Mouse (Mus musculus) heart, postnatal 0 days (tissue): ENCODE data around the gene Isx.

Experiments used
- CTCF ChIP-seq: IDR thresholded peaks from 2 replicates; pipeline ENCODE4 v1.5.1; 2016; ENCODE audit warnings: antibody characterized with exemption, control low read depth, low read depth
- EP300 ChIP-seq: IDR thresholded peaks from 2 replicates; pipeline ENCODE4 v1.6.1; 2016; ENCODE audit warnings: antibody characterized with exemption, low read depth

DNA sequence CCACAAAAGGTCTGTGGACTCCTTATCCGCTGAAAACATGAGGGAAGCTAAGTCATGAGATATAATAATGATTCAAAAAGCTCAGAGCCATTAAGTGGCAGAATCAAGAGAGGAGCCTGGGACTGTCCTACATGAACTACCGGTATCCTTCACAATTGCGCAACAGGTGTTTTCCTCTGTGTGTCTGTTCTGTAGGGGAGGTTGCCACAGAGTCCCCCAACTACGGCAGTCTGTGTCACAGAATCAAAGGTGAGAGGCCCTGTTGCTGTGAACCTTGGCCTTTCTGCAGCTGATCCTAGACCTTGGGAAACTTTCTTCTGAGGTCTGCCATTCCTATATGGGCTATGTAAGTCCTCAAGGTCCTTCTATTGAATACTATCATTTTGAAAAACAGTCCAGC lies 13.7 kb upstream of the Isx start:
- TF ChIP-seq CTCF (no peak), EP300 (no peak)
